ENCODE assay signal across 20 mouse cellular contexts in the genomic region with DNA sequence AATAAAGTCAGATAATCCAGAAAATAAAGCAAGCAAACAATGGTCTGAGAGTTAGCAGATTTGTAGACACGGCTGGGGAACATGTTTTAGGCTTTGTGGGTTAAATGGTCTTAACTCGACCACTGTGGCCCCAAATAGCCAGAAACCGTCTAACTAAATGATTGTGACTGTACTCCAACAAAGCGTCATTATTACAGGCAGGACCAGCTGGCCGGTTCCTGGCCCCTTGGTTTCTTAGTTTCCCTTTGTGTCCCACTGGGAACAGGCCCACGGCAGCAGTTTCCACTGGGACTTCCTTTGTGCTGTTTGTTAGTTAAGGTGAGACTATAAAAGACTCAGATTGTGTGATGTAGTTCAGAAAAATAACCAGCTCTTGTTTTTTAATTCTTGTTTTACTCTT. TPM values are rescaled to one million over a fixed set of nuclear protein-coding genes. Genes with fewer than 3 reads are reported as not detected.
DNase-seq lines count a peak whose midpoint lies in the region; ATAC-seq lines count a peak whose summit lies in the region.
"Had no signal": no experiment of that assay in that cellular context is flagged by ENCODE, and none has a peak within 500 bp of the region (broad histone marks: within the 10 kb centered on the region; RNA-seq: fewer than 3 reads in every experiment).

No protein-coding gene starts in this region.

- no peak overlapping the region for H3K4me2 ChIP-seq in hindbrain, embryonic 12.5 days (replicated peaks)
- no peak overlapping the region for H3K4me2 ChIP-seq in hindbrain, embryonic 11.5 days (replicated peaks; ENCODE audit: low read depth, low read length)
- H3K4me2 ChIP-seq in neural tube, embryonic 12.5 days (replicated peaks): no peak overlapping the region
- no peak overlapping the region for H3K4me2 ChIP-seq in neural tube, embryonic 15.5 days
- no peak overlapping the region for H3K4me2 ChIP-seq in forebrain, embryonic 14.5 days (ENCODE audit: low read length)
- H3K4me2 ChIP-seq in limb, embryonic 13.5 days (replicated peaks): no peak overlapping the region
- H3K4me2 ChIP-seq: embryonic facial prominence, embryonic 13.5 days; heart, embryonic 15.5 days; intestine, embryonic 15.5 days had no signal

- peaks cover 36% of the 10 kb centered on the region for H3K36me3 ChIP-seq in hindbrain, embryonic 12.5 days
- 0 out of 2 replicates have a peak, but pooled peaks cover 12% of the 10 kb centered on the region for H3K36me3 ChIP-seq in hindbrain, embryonic 11.5 days (ENCODE audit: control insufficient read depth, insufficient read depth, low read length)
- H3K36me3 ChIP-seq in neural tube, embryonic 12.5 days: peaks cover 33% of the 10 kb centered on the region
- peaks cover 37% of the 10 kb centered on the region for H3K36me3 ChIP-seq in neural tube, embryonic 15.5 days
- H3K36me3 ChIP-seq in forebrain, embryonic 14.5 days (ENCODE audit: control insufficient read depth, insufficient read depth, low read length): peaks cover 42% of the 10 kb centered on the region
- peaks cover 48% of the 10 kb centered on the region for H3K36me3 ChIP-seq in limb, embryonic 13.5 days

- H3K27ac ChIP-seq in hindbrain, embryonic 12.5 days: peak overlapping the region; percentile 44; the same call in 1 of the 2 replicates
- no peak overlapping the region for H3K27ac ChIP-seq in hindbrain, embryonic 11.5 days (ENCODE audit: low read depth, low read length)
- H3K27ac ChIP-seq in neural tube, embryonic 12.5 days: no peak overlapping the region
- H3K27ac ChIP-seq in neural tube, embryonic 15.5 days (replicated peaks): no peak overlapping the region
- peak overlapping the region; percentile 46; the same call in 1 of the 2 replicates for H3K27ac ChIP-seq in forebrain, embryonic 14.5 days (ENCODE audit: low read depth, low read length)
- 0 out of 2 replicates have a peak overlapping the region, but pooled peaks have one; percentile 44 for H3K27ac ChIP-seq in limb, embryonic 13.5 days
- H3K27ac ChIP-seq: embryonic facial prominence, embryonic 13.5 days; heart, adult 2 months; heart, embryonic 15.5 days; intestine, embryonic 15.5 days had no signal

- peaks cover 21% of the 10 kb centered on the region for H3K4me1 ChIP-seq in hindbrain, embryonic 12.5 days
- H3K4me1 ChIP-seq in hindbrain, embryonic 11.5 days (replicated peaks; ENCODE audit: control insufficient read depth, insufficient read depth, low read length): no peaks in the 10 kb centered on the region
- peaks cover 26% of the 10 kb centered on the region for H3K4me1 ChIP-seq in neural tube, embryonic 12.5 days
- peaks cover 27% of the 10 kb centered on the region for H3K4me1 ChIP-seq in neural tube, embryonic 15.5 days
- H3K4me1 ChIP-seq in forebrain, embryonic 14.5 days (ENCODE audit: control insufficient read depth, insufficient read depth, low read length): peaks cover 17% of the 10 kb centered on the region
- H3K4me1 ChIP-seq in limb, embryonic 13.5 days: peaks cover 36% of the 10 kb centered on the region

- DNase-seq in hindbrain, embryonic 11.5 days (ENCODE audit: low spot score): no peak
- no peak for DNase-seq in forebrain, embryonic 14.5 days (ENCODE audit: low spot score)
- DNase-seq in embryo, embryonic 10 days (ENCODE audit: low spot score): no peak
- DNase-seq in left cerebral cortex, adult 18-20 months (ENCODE audit: low spot score in 2 of 2): no peak
- DNase-seq: cerebellum, adult 9-11 months; gastrocnemius, postnatal 25 days; heart, adult 2 months; heart, postnatal 4 days; kidney, postnatal 36 days; lung, adult 18-20 months; right cerebral cortex, postnatal 4 days; thymus, postnatal 14 days had no signal

- WGBS in hindbrain, embryonic 12.5 days: 40% methylated on average over 6 of the region's 6 CpGs
- WGBS in hindbrain, embryonic 11.5 days: 66% methylated on average over 6 of the region's 6 CpGs
- 36% methylated on average over 6 of the region's 6 CpGs for WGBS in neural tube, embryonic 12.5 days
- 25% methylated on average over 6 of the region's 6 CpGs for WGBS in neural tube, embryonic 15.5 days
- WGBS in forebrain, embryonic 14.5 days: 21% methylated on average over 6 of the region's 6 CpGs
- 20% methylated on average over 6 of the region's 6 CpGs for WGBS in limb, embryonic 13.5 days

- H3K9ac ChIP-seq in hindbrain, embryonic 12.5 days: no peak overlapping the region
- no peak overlapping the region for H3K9ac ChIP-seq in hindbrain, embryonic 11.5 days (ENCODE audit: low read depth, low read length)
- H3K9ac ChIP-seq in neural tube, embryonic 12.5 days: no peak overlapping the region
- no peak overlapping the region for H3K9ac ChIP-seq in neural tube, embryonic 15.5 days (replicated peaks)
- H3K9ac ChIP-seq in forebrain, embryonic 14.5 days (ENCODE audit: low read length): 0 out of 2 replicates have a peak overlapping the region, but pooled peaks have one; percentile 18
- H3K9ac ChIP-seq in limb, embryonic 13.5 days: no peak overlapping the region
- H3K9ac ChIP-seq: embryonic facial prominence, embryonic 13.5 days; heart, embryonic 15.5 days; intestine, embryonic 15.5 days had no signal

- H3K27me3 ChIP-seq in hindbrain, embryonic 12.5 days: no peaks in the 10 kb centered on the region
- H3K27me3 ChIP-seq in hindbrain, embryonic 11.5 days (ENCODE audit: control insufficient read depth, insufficient read depth, low read length): no peaks in the 10 kb centered on the region
- H3K27me3 ChIP-seq in neural tube, embryonic 12.5 days (replicated peaks): no peaks in the 10 kb centered on the region
- no peaks in the 10 kb centered on the region for H3K27me3 ChIP-seq in neural tube, embryonic 15.5 days (replicated peaks)
- H3K27me3 ChIP-seq in forebrain, embryonic 14.5 days (replicated peaks; ENCODE audit: control insufficient read depth, insufficient read depth, low read length): no peaks in the 10 kb centered on the region
- no peaks in the 10 kb centered on the region for H3K27me3 ChIP-seq in limb, embryonic 13.5 days
- H3K27me3 ChIP-seq: embryonic facial prominence, embryonic 13.5 days; heart, embryonic 15.5 days; intestine, embryonic 15.5 days had no signal

- H3K9me3 ChIP-seq in hindbrain, embryonic 12.5 days (replicated peaks): no peaks in the 10 kb centered on the region
- no peaks in the 10 kb centered on the region for H3K9me3 ChIP-seq in hindbrain, embryonic 11.5 days (ENCODE audit: control insufficient read depth, low read length)
- no peaks in the 10 kb centered on the region for H3K9me3 ChIP-seq in neural tube, embryonic 12.5 days
- no peaks in the 10 kb centered on the region for H3K9me3 ChIP-seq in neural tube, embryonic 15.5 days (replicated peaks)
- H3K9me3 ChIP-seq in forebrain, embryonic 14.5 days (replicated peaks; ENCODE audit: control insufficient read depth, low read length): no peaks in the 10 kb centered on the region
- no peaks in the 10 kb centered on the region for H3K9me3 ChIP-seq in limb, embryonic 13.5 days
- H3K9me3 ChIP-seq: embryonic facial prominence, embryonic 13.5 days; G1E; heart, embryonic 15.5 days; intestine, embryonic 15.5 days had no signal

- H3K4me3 ChIP-seq in hindbrain, embryonic 12.5 days: no peak overlapping the region
- no peak overlapping the region for H3K4me3 ChIP-seq in hindbrain, embryonic 11.5 days (ENCODE audit: low read depth, low read length)
- no peak overlapping the region for H3K4me3 ChIP-seq in neural tube, embryonic 12.5 days
- no peak overlapping the region for H3K4me3 ChIP-seq in neural tube, embryonic 15.5 days (replicated peaks)
- H3K4me3 ChIP-seq in forebrain, embryonic 14.5 days (ENCODE audit: low read depth, low read length): no peak overlapping the region
- H3K4me3 ChIP-seq in limb, embryonic 13.5 days: no peak overlapping the region
- H3K4me3 ChIP-seq: embryonic facial prominence, embryonic 13.5 days; heart, adult 2 months; heart, embryonic 15.5 days; intestine, embryonic 15.5 days had no signal

- no peak for ATAC-seq in hindbrain, embryonic 12.5 days (ENCODE audit: low FRiP score)
- ATAC-seq in hindbrain, embryonic 11.5 days (ENCODE audit: low FRiP score): no peak
- 0 out of 2 replicates have a peak, but pooled peaks have one; percentile 12 for ATAC-seq in neural tube, embryonic 12.5 days (ENCODE audit: low FRiP score, low read depth)
- ATAC-seq in neural tube, embryonic 15.5 days (ENCODE audit: low FRiP score): no peak
- no peak for ATAC-seq in forebrain, embryonic 14.5 days
- ATAC-seq in limb, embryonic 13.5 days (ENCODE audit: low FRiP score, low read depth): no peak
- ATAC-seq: intestine, embryonic 15.5 days had no signal

RNA-seq across cellular contexts. Expression of a gene that starts 18.9 kb away (rescaled TPM):
- polyA plus RNA-seq in hindbrain, embryonic 12.5 days (2016; fragmentation: Nextera tagmentation; extraction: Ambion mirVana): 38.0 and 39.2 TPM in 2 replicates
- polyA plus RNA-seq in hindbrain, embryonic 11.5 days (2014; fragmentation: Nextera tagmentation; extraction: Ambion mirVana): 47.6 and 48.8 TPM in 2 replicates
- polyA plus RNA-seq in neural tube, embryonic 12.5 days (2016; fragmentation: Nextera tagmentation; extraction: Ambion mirVana): 40.1 and 40.4 TPM in 2 replicates
- polyA plus RNA-seq in neural tube, embryonic 15.5 days (2015; fragmentation: Nextera tagmentation; extraction: Ambion mirVana): 52.3 and 53.4 TPM in 2 replicates
- 53.2 and 60.2 TPM in 2 replicates for polyA plus RNA-seq in forebrain, embryonic 14.5 days (2014; fragmentation: Nextera tagmentation; extraction: Ambion mirVana)
- 49.0 and 49.8 TPM in 2 replicates for polyA plus RNA-seq in limb, embryonic 13.5 days (2015; fragmentation: Nextera tagmentation; extraction: Ambion mirVana)
- 10 to 100 TPM; 50.5 to 56.6 TPM for total RNA-seq in left cerebral cortex, adult 18-20 months (2021)

RNA-seq across cellular contexts. Expression of a gene that starts 19.3 kb away (rescaled TPM):
- 258 and 273 TPM in 2 replicates for polyA plus RNA-seq in hindbrain, embryonic 12.5 days (2016; fragmentation: Nextera tagmentation; extraction: Ambion mirVana)
- polyA plus RNA-seq in hindbrain, embryonic 11.5 days (2014; fragmentation: Nextera tagmentation; extraction: Ambion mirVana): 268 and 286 TPM in 2 replicates
- 245 and 268 TPM in 2 replicates for polyA plus RNA-seq in neural tube, embryonic 12.5 days (2016; fragmentation: Nextera tagmentation; extraction: Ambion mirVana)
- polyA plus RNA-seq in neural tube, embryonic 15.5 days (2015; fragmentation: Nextera tagmentation; extraction: Ambion mirVana): 172 and 181 TPM in 2 replicates
- 244 and 250 TPM in 2 replicates for polyA plus RNA-seq in forebrain, embryonic 14.5 days (2014; fragmentation: Nextera tagmentation; extraction: Ambion mirVana)
- 218 and 231 TPM in 2 replicates for polyA plus RNA-seq in limb, embryonic 13.5 days (2015; fragmentation: Nextera tagmentation; extraction: Ambion mirVana)
- total RNA-seq in left cerebral cortex, adult 18-20 months (2021): 100 to 1,000 TPM; 144 to 182 TPM

Comparison
In these comparisons a context has a peak if more than half of its experiments do, and no peak if none do; other contexts are left out.
1. H3K27ac ChIP-seq: peak in hindbrain, embryonic 12.5 days (single experiment), forebrain, embryonic 14.5 days (single experiment) and limb, embryonic 13.5 days (single experiment); none in hindbrain, embryonic 11.5 days (single experiment), neural tube, embryonic 12.5 days (single experiment) and neural tube, embryonic 15.5 days (single experiment).